Mouse (Mus musculus) myocyte (in vitro differentiated cells): ENCODE results near the gene Sult1b1. TPM values are rescaled to one million over a fixed set of nuclear protein-coding genes. Genes with fewer than 3 reads are reported as not detected.
A peak's percentile ranks its signal among the peaks of the same experiment; 100 is the strongest.

ENCODE experiments used
- H3K27me3 ChIP-seq: one replicate; pipeline ENCODE4 v1.6.1; 2011; ENCODE audit not compliant: control insufficient read depth, insufficient read depth, insufficient read length
- H3K36me3 ChIP-seq: one replicate; pipeline ENCODE4 v1.6.1; 2011; ENCODE audit not compliant: control insufficient read depth, insufficient read depth
- H3K4me2 ChIP-seq: one replicate; pipeline ENCODE4 v1.6.1; 2011; ENCODE audit warnings: low read depth, control low read depth
- H3K4me3 ChIP-seq: one replicate; pipeline ENCODE4 v1.5.1; 2011; ENCODE audit warnings: mild to moderate bottlenecking, control low read depth, moderate library complexity
- H3K79me2 ChIP-seq: one replicate; pipeline ENCODE4 v1.6.1; 2011; ENCODE audit not compliant: control insufficient read depth, insufficient read depth
- H3ac ChIP-seq: one replicate; pipeline ENCODE4 v1.6.1; 2011; ENCODE audit not compliant: control insufficient read depth, insufficient read length
- CEBPB ChIP-seq: IDR thresholded peaks from 2 replicates; pipeline ENCODE4 v1.6.1; 2011; ENCODE audit warnings: mild to moderate bottlenecking, moderate library complexity; ENCODE audit not compliant: poor library complexity, insufficient read depth, severe bottlenecking
- E2F4 ChIP-seq: IDR thresholded peaks from one replicate; pipeline ENCODE4 v1.6.1; 2011; ENCODE audit warnings: mild to moderate bottlenecking, control low read depth, moderate library complexity; ENCODE audit not compliant: insufficient read depth
- MAX ChIP-seq: IDR thresholded peaks from one replicate; pipeline ENCODE4 v1.6.1; 2011; ENCODE audit warnings: low read depth, mild to moderate bottlenecking, control low read depth
- MYOD1 ChIP-seq, 3 experiments: IDR thresholded peaks; one replicate each; pipeline ENCODE4 v1.6.1; 2011; ENCODE audit warnings: control low read depth in 2 of 3, low read depth in 2 of 3, mild to moderate bottlenecking in 2 of 3, moderate library complexity in 1 of 3; ENCODE audit not compliant: insufficient read length in 2 of 3, control insufficient read depth in 1 of 3
- MYOG ChIP-seq, 3 experiments: IDR thresholded peaks; one replicate each; pipeline ENCODE4 v1.6.1; 2011; ENCODE audit warnings: control low read depth in 2 of 3, low read depth in 2 of 3, mild to moderate bottlenecking in 2 of 3; ENCODE audit not compliant: insufficient read length in 2 of 3, control insufficient read depth in 1 of 3, insufficient read depth in 1 of 3
- POLR2A ChIP-seq: IDR thresholded peaks from one replicate; pipeline ENCODE4 v1.6.1; 2011; ENCODE audit warnings: low read depth, mild to moderate bottlenecking, control low read depth, moderate library complexity; ENCODE audit not compliant: insufficient read length
- POLR2AphosphoS2 ChIP-seq: IDR thresholded peaks from one replicate; pipeline ENCODE4 v1.6.1; 2011; ENCODE audit warnings: low read depth, control low read depth; ENCODE audit not compliant: insufficient read length
- REST ChIP-seq: IDR thresholded peaks from one replicate; pipeline ENCODE4 v1.6.1; 2011; ENCODE audit warnings: mild to moderate bottlenecking, control low read depth, moderate library complexity; ENCODE audit not compliant: insufficient read depth, insufficient read length
- SRF ChIP-seq: IDR thresholded peaks from one replicate; pipeline ENCODE4 v1.6.1; 2011; ENCODE audit warnings: low read depth; ENCODE audit not compliant: control insufficient read depth, insufficient read length
- TCF12 ChIP-seq: IDR thresholded peaks from one replicate; pipeline ENCODE4 v1.6.1; 2011; ENCODE audit warnings: mild to moderate bottlenecking, control low read depth; ENCODE audit not compliant: poor library complexity, insufficient read depth, severe bottlenecking
- TCF3 ChIP-seq: IDR thresholded peaks from one replicate; pipeline ENCODE4 v1.6.1; 2011; ENCODE audit warnings: low read depth, control low read depth; ENCODE audit not compliant: insufficient read length
- USF1 ChIP-seq: IDR thresholded peaks from one replicate; pipeline ENCODE4 v1.6.1; 2011; ENCODE audit warnings: low read depth, mild to moderate bottlenecking, control low read depth, moderate library complexity
- polyA plus RNA-seq: library from polyadenylated mRNA; unstranded; fragments of >200 nt; fragmentation: generic; extraction: Trizol; gene quantifications from one replicate; pipeline ENCODE4 v1.2.1, GENCODE M21; 2012; ENCODE audit warnings: missing spikeins

Gene Sult1b1
- polyA plus RNA-seq, 1 experiment = not detected

DNA sequence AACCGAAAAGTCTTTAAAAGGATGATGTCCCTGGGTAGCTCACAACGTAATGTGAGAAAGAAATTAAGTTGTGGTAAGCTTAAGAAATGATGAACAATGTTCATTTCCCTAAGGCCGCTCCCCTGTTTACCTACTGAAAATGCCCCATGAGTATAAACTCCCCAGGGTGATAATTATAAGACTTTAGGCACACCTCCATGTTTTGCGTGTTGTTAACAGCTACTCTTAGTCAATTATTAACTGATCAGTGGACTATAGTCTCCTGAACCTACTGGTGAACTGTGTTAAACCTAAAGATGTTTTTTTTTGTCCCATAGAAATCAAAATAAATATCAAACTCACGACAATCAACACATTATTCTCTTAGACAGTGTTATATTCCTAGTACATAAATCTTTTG lies 30.9 kb upstream of the Sult1b1 start, which contains the start of gene Sult1d1:
TSS of gene Sult1d1 (minus strand) at position 183 of the 400 bp plus-strand sequence.
- no peaks in the 10 kb centered on the region for H3K79me2 ChIP-seq
- no peak within 1 kb of the TSS for H3ac ChIP-seq
- H3K36me3 ChIP-seq = no peaks in the 10 kb centered on the region
- TF ChIP-seq REST (no peak), TCF12 (no peak), MAX (no peak), TCF3 (no peak), USF1 (no peak), MYOG (IDR thresholded peaks at IDR 0.05; ENCODE audit: control insufficient read depth in 1 of 3, insufficient read depth in 1 of 3, insufficient read length in 2 of 3, low read depth in 2 of 3) (no peak), POLR2AphosphoS2 (no peak), MYOD1 (IDR thresholded peaks at IDR 0.05; ENCODE audit: control insufficient read depth in 1 of 3, insufficient read length in 2 of 3, low read depth in 2 of 3) (no peak)
- H3K27me3 ChIP-seq = no peaks in the 10 kb centered on the region
- no peak within 1 kb of the TSS for H3K4me3 ChIP-seq
- no peak within 1 kb of the TSS for H3K4me2 ChIP-seq

DNA sequence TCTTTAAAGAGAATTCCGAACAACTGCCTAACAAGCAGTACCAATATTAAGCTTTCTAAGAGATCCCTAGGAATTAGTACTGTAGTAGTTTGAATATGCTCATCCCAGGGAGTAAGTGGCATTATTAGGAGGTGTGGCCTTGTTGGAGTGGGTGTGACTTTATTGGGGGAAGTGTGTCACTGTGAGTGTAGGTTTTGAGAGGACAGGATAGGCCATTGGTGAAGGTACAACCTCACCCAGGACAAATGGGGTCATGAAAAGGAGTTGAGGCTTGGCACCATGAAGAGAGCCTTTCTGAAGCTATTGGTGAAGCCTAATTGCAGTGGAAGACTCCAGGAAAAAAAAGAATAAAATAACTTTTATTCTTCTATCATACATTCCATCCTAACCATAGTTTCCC lies 29.3 kb upstream of the Sult1b1 start:
- H3ac ChIP-seq = no peak overlapping the region
- no peaks in the 10 kb centered on the region for H3K79me2 ChIP-seq
- H3K36me3 ChIP-seq = no peaks in the 10 kb centered on the region
- TF ChIP-seq CEBPB (no peak), POLR2A (no peak), REST (no peak), E2F4 (no peak), MYOG (IDR thresholded peaks at IDR 0.05; ENCODE audit: control insufficient read depth in 1 of 3, insufficient read depth in 1 of 3, insufficient read length in 2 of 3, low read depth in 2 of 3) (no peak), TCF12 (no peak), SRF (no peak), POLR2AphosphoS2 (no peak), MYOD1 (IDR thresholded peaks at IDR 0.05; ENCODE audit: control insufficient read depth in 1 of 3, insufficient read length in 2 of 3, low read depth in 2 of 3) (no peak), MAX (no peak), USF1 (no peak), TCF3 (no peak)
- H3K27me3 ChIP-seq = no peaks in the 10 kb centered on the region
- H3K4me3 ChIP-seq = no peak overlapping the region
- H3K4me2 ChIP-seq = no peak overlapping the region

DNA sequence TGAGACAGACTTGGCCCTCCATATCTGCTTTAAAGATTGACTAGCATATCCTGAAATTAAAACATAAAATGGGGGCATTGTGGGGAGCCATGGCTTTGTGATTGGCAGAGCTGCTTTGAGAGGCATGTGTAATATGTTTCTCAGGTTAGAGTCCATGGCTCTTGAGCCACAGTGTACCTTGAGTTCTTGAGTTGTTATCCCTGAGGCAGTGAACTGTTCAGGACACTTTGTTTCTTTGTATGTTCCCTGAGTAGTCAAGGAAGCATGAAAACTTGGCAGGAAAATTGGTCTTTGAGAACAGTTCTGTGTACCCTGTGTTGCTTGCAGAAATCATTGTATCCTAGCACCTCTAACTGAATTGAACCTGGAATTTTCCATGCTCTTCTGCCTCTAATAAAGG lies 25.0 kb upstream of the Sult1b1 start:
- no peak overlapping the region for H3K4me3 ChIP-seq
- no peaks in the 10 kb centered on the region for H3K27me3 ChIP-seq
- H3K4me2 ChIP-seq = no peak overlapping the region
- H3K36me3 ChIP-seq = no peaks in the 10 kb centered on the region
- H3K79me2 ChIP-seq = no peaks in the 10 kb centered on the region
- H3ac ChIP-seq = no peak overlapping the region
- TF ChIP-seq MYOG (IDR thresholded peaks at IDR 0.05; ENCODE audit: control insufficient read depth in 1 of 3, insufficient read depth in 1 of 3, insufficient read length in 2 of 3, low read depth in 2 of 3) = no peak
- TF ChIP-seq MYOD1 (IDR thresholded peaks at IDR 0.05; ENCODE audit: control insufficient read depth in 1 of 3, insufficient read length in 2 of 3, low read depth in 2 of 3) = no peak
- no peak for TF ChIP-seq MAX
- no peak for TF ChIP-seq E2F4
- no peak for TF ChIP-seq POLR2AphosphoS2
- TF ChIP-seq TCF12 = no peak

DNA sequence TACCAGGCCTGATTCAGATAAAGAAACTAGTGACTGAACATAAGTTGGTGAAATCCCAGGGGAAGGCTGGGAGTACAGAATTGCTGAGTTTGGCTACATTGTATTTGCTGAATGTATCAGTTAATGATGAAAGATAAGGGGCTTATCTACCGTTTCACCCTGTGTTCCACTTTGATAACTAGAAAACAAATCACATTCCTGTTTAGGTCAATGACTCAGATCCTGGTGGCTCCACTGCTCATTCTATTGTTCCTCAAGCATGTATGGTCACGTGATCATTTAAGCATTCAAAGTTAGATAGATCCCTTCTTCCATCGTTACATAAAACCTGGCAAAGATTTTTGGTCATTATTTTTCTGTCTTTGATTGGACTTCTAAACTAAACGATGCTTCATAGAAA lies 24.5 kb upstream of the Sult1b1 start:
- TF ChIP-seq USF1 = peak; percentile 16
- no peak for TF ChIP-seq TCF12
- Histone ChIP-seq H3K27me3 (no peaks in the 10 kb centered on the region), H3K4me2 (no peak overlapping the region), H3K79me2 (no peaks in the 10 kb centered on the region), H3K4me3 (no peak overlapping the region), H3K36me3 (no peaks in the 10 kb centered on the region), H3ac (no peak overlapping the region)

DNA sequence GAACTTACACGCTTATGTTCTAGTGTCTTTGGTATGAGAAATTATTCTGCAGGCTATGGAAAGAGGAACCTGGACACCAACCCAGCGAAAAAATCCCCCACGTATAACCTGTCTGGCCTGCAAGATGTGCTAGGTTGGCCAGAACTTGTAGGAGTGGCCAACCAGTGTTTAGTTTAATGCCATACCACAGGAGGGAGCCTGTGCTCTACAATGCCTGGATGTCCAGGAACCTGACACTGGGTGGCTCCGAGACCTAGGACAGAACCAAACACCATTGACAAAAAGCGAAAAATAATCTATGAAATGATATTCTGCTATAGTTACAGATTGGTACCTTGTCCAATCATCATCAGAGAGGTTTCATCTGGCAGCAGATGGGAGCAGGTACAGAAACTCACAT lies 22.1 kb upstream of the Sult1b1 start:
- Histone ChIP-seq H3K27me3 (no peaks in the 10 kb centered on the region), H3K4me3 (no peak overlapping the region), H3ac (no peak overlapping the region), H3K36me3 (no peaks in the 10 kb centered on the region), H3K79me2 (no peaks in the 10 kb centered on the region), H3K4me2 (no peak overlapping the region)
- TF ChIP-seq POLR2A = no peak
- TF ChIP-seq MAX = no peak
- no peak for TF ChIP-seq MYOG (IDR thresholded peaks at IDR 0.05; ENCODE audit: control insufficient read depth in 1 of 3, insufficient read depth in 1 of 3, insufficient read length in 2 of 3, low read depth in 2 of 3)
- no peak for TF ChIP-seq CEBPB
- TF ChIP-seq REST = no peak
- TF ChIP-seq POLR2AphosphoS2 = no peak
- no peak for TF ChIP-seq TCF3
